Mouse (Mus musculus): ENCODE data around the gene Rnf151.
"Not testable (repeated sequence)": the region's sequence is repeated elsewhere in the genome, so short reads cannot be mapped to it uniquely, and the experiment has no call there.

Gene Rnf151

DNA sequence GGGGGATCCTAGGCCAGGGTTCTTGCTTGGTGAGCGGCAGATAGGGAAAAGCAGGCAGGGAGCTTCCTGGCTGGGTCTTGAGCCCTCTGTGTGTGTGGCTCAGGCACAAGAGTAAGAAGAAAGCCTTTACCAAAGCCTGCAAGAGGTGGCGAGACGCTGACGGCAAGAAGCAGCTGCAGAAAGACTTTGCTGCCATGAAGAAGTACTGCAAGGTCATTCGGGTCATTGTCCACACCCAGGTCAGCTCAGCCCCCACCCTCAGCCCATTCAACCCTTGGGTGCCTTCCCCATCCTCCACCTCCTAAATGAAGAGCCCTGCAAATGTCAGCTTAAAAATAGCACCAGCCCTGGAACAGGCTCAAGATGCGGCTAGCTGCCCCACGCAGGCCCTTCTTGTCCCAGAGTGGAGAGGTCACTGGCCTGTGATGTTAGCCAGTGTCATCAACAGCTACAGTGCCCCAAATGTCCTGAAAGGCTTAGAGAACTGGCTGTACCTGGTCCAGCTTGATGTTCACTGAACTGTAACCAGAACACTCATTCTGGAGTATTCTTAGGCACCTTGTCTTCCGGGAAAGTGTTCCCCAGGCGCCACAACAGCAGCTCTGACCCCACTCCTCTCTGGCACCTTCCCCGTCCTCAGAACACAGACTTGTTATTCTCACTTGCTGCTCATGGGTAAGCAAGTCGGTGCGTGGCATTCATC is 14.5 kb upstream of the Rnf151 start:
- no peak for DNase-seq (ENCODE audit: low read depth, low spot score)

DNA sequence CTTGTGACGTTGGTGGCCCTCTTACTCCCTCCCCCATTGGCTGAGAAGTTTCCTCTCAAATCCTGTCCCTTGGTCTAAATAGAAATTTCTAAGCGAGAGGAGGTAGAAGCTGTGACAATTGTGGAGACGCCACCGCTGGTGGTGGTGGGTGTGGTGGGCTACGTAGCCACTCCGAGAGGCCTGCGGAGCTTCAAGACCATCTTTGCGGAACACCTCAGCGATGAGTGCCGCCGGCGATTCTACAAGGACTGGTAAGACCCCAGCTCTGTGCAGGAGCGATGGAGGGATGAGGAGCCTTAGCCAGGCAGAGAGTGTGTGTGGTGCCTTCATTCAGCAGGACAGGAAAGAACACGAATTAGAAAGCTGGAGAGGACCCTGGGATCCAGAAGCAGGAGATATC is 12.9 kb upstream of the Rnf151 start:
- no peak for DNase-seq (ENCODE audit: low read depth, low spot score)

DNA sequence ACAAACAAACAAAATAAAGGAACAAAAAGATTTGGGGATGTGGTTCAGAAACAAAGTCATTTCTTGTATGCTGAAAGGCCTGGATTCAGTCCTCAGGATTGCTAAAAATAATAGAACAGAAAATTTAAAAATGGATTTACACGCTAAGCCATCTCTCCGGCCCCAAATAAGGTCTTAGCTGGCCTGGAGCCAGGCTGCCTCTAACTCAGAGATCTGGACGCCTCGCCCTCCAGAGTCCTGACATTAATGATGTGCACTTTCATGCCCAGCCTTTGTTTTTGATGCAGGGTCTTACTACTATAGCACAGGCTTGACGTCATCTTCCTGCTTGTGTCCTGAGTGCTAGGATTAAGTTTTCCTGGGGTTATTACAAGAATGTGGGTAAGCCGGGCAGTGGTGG is 11.2 kb upstream of the Rnf151 start:
- DNase-seq (ENCODE audit: low read depth, low spot score) = no peak

GRCm38 (mm10) chr17:24728184-24728583 is 10.3 kb upstream of the Rnf151 start:
- no peak for DNase-seq (ENCODE audit: low read depth, low spot score)

- no peak for DNase-seq (ENCODE audit: low read depth, low spot score)
Measured at GRCm38 (mm10) chr17:24727618-24728017, 9.8 kb upstream of the Rnf151 start, which contains the start of gene Rpl3l. Gene Rpl3l, plus strand, starts transcription at chr17:24727820.

DNA sequence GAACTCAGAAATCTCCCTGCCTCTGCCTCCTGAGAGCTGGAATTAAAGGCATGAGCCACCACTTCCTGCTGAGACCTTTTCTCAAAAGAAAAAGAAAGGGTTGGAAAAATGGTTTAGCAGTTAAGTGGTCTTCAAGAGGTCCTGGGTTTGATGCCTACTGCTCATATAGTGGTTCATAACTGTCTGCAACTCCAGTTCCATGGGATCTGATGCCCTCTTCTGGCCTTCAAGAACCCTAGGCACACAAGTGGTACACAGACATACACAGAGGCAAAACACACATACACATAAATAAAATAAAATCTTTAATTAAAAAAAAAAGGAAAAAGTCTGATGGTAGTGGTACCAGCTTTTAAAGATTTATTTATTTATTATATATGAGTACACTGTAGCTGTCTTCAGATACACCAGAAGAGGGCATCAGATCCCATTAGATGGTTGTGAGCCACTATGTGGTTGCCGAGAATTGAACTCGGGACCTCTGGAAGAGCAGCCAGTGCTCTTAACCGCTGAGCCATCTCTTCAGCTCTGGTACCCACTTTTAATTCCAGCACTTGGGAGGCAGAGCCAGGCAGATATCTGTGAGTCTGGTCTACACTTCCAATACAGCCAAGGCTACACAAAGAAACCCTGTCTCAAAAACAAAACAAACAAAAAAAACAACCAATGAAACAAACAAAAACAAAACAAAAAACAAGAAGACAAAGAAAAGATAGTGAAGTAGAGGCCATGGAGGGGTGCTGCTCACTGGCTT is 8.0 kb upstream of the Rnf151 start:
- DNase-seq (ENCODE audit: low read depth, low spot score) = no peak

- peak; percentile 83 for DNase-seq (ENCODE audit: low read depth, low spot score)
Measured at GRCm38 (mm10) chr17:24724184-24724583, 6.3 kb upstream of the Rnf151 start, which contains the start of gene Ndufb10. Gene Ndufb10, minus strand, starts transcription at chr17:24724478.

DNA sequence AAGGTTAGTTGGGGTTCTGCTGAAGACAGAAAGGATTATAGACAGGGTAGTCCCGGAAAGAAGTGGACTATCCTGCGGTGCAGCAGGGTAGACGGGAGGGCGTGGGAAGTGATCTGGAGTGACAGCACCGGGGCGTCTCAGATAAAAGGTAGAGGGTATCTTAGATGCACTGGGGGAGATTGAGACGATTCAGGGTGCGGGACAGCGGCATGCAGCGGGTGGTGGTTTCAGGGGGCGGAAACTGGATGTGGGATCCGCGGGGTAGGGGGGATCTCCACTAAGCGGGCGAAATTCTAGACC is 6.0 kb upstream of the Rnf151 start:
- DNase-seq (ENCODE audit: low read depth, low spot score) = no peak

DNA sequence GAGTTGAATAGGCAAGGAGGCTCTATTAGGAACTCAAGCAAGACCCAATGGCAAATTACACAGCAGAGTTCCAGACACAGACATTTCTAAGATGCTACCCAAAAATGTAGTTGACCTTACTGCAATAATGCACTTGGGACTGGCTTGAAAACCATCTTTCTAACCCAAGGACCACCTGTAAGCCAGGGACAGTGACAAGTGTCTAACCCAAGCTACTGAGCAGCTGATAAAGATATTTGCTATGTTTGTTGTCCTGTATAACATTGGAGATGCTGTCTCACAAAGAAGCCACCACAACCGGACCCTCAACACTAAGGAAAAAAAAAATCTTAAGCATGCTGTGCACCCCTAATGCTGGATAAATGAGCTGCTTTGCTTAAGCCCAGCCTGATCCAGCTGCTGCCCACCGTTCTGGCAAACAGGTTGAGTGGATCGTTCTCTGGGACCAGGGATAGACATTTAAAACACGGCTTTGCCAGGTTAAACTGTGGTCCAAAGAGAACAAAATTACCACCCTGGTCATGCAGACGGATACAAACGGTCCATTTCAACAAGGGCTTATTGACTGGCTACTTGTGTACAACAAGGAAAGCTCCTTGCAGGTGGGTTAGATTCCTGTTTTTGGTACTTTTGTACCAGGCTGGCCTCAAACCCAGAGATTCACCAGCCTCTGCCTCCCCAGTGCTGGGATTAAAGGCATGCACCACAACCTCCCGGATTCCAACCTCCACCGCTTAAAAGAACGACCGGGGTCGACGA is 5.4 kb upstream of the Rnf151 start:
- DNase-seq (ENCODE audit: low read depth, low spot score) = no peak

DNA sequence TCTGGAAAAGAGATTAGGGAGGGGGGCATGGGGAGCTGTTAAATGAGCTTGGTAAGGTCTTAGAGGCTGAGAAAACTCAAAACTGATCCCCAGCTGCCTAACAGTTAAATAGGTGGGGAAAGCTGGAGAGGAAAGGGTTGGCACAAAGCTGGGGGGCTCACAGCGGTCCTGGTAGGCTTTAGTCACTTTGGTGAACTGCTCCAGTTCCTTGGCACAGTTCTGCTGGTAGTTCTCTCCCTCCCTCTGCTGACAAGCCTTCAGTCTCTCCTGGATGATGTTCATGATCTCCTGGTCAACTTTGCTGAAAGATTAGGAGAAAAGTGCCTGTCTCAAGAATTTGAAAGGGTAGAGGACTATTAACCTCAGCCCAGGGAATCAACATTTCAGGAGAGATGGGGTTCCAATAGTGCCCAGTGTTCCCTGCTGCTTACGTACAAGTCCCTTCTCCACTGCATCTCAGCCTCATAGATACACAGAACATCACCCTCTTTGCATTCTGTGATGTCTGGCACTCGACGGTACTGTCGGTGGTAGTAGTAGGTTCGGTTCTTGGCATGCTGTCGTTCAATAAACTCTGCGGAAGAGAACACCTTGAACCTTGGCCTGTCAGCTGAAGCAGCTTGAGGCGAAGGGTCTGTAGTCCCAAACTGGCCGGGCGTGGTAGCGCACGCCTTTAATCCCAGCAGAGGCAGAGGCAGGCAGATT is 4.5 kb upstream of the Rnf151 start:
- no peak for DNase-seq (ENCODE audit: low read depth, low spot score)

DNA sequence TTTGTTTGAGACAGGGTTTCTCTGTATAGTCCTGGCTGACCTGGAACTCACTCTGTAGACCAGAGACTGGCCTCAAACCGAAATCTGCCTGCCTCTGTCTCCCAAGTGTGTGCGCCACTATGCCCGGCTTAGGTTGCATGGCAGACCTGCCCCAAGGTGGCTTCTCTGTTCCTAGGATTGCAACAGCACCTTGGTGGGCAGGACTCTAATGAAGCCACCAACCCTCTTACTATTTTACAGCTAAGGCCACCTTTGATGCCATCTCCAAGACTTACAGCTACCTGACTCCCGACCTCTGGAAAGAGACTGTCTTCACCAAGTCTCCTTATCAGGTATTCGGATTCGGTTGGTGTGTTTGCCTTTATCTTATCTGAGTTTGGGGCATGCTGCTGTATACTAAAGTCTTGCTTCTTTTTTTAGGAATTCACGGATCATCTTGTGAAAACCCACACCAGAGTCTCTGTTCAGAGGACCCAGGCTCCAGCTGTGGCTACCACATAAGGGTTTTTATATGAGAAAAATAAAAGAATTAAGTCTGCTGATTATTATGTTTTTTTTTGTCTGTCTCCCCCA is 3.6 kb upstream of the Rnf151 start:
- not testable (repeated sequence) for DNase-seq (ENCODE audit: low read depth, low spot score)

DNA sequence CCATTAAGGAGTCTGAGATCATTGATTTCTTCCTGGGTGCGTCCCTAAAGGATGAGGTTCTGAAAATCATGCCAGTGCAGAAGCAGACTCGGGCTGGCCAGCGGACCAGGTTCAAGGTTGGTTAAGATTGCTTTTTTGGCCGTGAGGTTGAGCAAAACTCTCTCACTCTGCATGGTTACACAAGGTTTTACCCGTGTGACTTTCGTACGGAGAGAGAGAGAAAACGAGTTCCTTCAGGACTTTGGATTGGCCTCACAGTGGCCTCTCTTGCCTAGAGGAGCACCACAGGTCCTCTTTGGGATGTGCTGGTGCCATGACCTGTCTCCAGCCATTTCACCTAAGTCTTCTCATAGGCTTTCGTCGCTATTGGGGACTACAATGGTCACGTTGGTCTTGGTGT is 2.8 kb upstream of the Rnf151 start:
- not testable (repeated sequence) for DNase-seq (ENCODE audit: low read depth, low spot score)

GRCm38 (mm10) chr17:24719494-24720222 is 1.8 kb upstream of the Rnf151 start:
- peak; percentile 93 for DNase-seq (ENCODE audit: low read depth, low spot score)

DNA sequence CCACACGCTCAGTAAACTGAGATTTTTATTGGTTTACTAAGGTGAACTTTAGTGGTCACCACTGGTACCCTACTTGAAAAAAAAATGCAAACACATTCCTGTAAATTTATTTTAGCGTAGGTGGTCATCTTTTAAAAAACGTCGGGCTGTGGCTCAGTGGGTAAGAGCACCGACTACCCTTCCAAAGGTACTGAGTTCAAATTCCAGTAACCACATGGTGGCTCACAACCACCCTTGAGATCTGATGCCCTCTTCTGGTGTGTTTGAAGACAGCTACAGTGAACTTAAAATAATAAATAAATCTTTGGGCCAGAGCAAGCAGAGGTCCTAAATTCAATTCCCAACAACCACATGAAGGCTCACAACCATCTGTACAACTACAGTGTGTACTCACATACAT is 1.1 kb upstream of the Rnf151 start:
- not testable (repeated sequence) for DNase-seq (ENCODE audit: low read depth, low spot score)

DNA sequence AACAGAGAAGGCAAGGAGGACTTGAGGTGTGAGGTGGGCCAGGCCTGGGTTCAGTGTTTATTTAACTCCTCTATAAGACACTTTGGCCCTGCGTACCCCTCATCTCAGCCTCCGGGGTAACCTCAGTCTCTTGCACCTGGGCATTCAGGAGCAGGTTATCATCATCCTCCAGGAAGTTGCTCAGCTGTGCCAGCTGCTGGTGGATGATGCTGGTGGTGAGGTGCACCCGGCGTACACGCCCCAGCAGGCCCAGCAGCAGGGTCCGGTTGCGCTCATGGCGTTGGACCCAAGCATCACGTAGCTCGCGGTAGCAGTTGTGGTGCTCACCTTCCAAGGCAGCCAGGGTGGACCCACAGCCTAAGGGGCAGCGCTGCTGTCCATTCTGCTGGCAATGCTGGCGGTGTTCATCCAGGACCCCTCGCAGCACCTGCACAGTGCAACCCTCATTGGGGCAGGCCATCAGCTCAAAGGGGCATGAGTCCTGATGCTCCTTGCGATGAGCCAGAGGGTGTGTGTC is 1.6 kb downstream of the Rnf151 start:
- no peak for DNase-seq (ENCODE audit: low read depth, low spot score)

- no peak for DNase-seq (ENCODE audit: low read depth, low spot score)
Measured at GRCm38 (mm10) chr17:24715556-24715955, 2.3 kb downstream of the Rnf151 start.

- DNase-seq (ENCODE audit: low read depth, low spot score) = no peak
Measured at GRCm38 (mm10) chr17:24708646-24709045, 9.2 kb downstream of the Rnf151 start.

DNA sequence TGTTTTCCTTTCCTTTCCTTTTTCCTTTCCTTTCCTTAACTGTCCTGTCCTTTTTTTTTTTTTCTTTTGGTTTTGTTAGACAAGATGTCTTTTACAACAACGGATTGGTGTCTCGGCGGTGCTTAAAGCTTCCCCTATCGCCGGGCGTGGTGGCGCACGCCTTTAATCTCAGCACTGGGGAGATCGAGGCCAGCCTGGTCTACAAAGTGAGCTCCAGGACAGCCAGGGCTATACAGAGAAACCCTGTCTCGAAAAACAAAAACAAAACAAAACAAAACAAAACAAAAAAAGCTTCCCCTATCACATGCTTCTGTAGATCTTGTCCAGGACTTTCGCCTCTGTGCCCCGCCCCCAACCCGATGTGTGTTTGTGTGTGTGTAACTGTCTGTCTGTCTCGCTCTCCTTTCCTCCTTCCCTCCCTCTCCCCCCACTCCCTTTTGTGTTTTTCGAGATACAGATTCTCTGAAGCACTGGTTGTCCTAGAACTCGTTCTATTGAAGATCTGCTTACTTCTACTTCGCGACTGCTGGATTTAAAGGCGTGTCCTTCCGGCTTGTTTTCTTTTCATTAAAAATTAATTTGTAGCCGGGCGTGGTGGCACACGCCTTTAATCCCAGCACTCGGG is 9.9 kb downstream of the Rnf151 start:
- DNase-seq (ENCODE audit: low read depth, low spot score) = no peak

DNA sequence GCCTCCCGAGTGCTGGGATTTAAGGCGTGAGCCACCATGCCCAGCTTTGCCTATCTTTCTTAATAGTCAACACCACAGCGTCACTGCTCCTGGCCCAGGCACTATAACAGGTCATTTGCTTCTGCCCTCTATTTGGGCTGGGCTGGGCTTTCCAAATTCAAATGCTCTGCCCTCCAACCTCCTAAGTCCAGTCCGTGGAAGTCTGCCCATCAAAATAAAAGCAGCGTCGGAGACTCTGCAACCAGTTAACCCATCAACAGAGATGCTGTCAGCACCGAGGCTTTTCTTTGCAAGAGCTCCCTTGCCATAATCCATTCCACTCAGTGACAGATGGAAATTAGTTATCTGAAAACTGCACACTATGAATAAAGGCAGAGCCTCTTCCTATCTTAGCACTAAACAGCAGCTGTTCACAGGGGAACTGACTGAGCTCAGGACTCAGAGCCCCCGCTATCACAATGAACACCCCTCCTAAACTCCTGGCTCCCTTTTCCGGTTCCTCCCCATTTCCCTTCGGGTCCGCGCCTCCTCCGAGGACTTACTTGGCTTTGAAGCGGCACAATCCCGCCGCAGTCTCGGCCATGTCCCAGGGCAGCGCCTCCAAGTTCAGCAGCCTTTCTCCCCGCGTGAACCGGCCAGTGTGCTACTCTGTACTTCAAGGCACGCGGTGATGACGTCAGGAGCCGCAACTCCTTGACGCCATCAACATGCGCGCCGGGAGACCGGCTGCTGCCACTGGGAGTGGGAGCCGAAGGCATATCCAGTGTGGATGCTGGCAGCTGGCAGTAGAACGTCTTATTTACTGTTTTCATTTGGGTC is 10.7 kb downstream of the Rnf151 start, which contains the start of gene Tbl3:
Gene Tbl3 (minus strand): TSS at position 679 of the 819 bp plus-strand sequence.
- DNase-seq (ENCODE audit: low read depth, low spot score) = no peak
